Mouse (Mus musculus) heart, postnatal 10 days (tissue): ENCODE results near the gene Epb42. TPM values are rescaled to one million over a fixed set of nuclear protein-coding genes. Genes with fewer than 3 reads are reported as not detected.
A peak's percentile ranks its signal among the peaks of the same experiment; 100 is the strongest.
"Not testable (repeated sequence)": the region's sequence is repeated elsewhere in the genome, so short reads cannot be mapped to it uniquely, and the experiment has no call there.

Source experiments
- DNase-seq, 2 experiments: peaks; one replicate each; pipeline ENCODE4 v3.0.0; 2021
- intact Hi-C: fragments of 180-260 bp; cut with DNase I; formaldehyde crosslinking; loops from one replicate; pipeline ENCODE4 v1.15.1; 2025
- total RNA-seq, 2 experiments: library from RNA; stranded (reverse); gene quantifications; 2 replicates each; pipeline ENCODE4 v1.2.3; 2021

Epb42 gene
- total RNA-seq, 2 experiments from 2014 or later, result 0.47 to 0.93 TPM

- DNase-seq, result no peak
- intact Hi-C loops, result loop anchor here (5.0 kb wide), 1 partner anchor 36 kb away; the partner anchor contains the start of gene Ubr1
These were observed 28.2 kb downstream of the Epb42 start for GRCm38 (mm10) chr2:121008664-121009007.

GRCm38 (mm10) chr2:121007925-121008663, 28.8 kb downstream of the Epb42 start, which contains the start of gene Ccndbp1:
Gene Ccndbp1, plus strand, starts transcription at chr2:121008403.
- intact Hi-C loops, result loop anchor here (5.0 kb wide), 1 partner anchor 36 kb away; the partner anchor contains the start of gene Ubr1
- peak; percentile 93 to 94 for DNase-seq

- DNase-seq, result no peak
- intact Hi-C loops, result loop anchor here (5.0 kb wide), 1 partner anchor 35 kb away; the partner anchor contains the start of gene Ubr1
These were observed 29.9 kb downstream of the Epb42 start for GRCm38 (mm10) chr2:121006986-121007385.

GRCm38 (mm10) chr2:121004018-121004811, 32.7 kb downstream of the Epb42 start:
- intact Hi-C loops, result no loop called here

GRCm38 (mm10) chr2:121003586-121003985, 33.3 kb downstream of the Epb42 start:
- intact Hi-C loops, result no loop called here
- no peak for DNase-seq

More at GRCm38 (mm10) chr2:121004018-121004811, 32.7 kb downstream of the Epb42 start:
- no peak for DNase-seq

GRCm38 (mm10) chr2:120998863-120999262, 38.0 kb downstream of the Epb42 start:
- DNase-seq, result no peak
- intact Hi-C loops, result no loop called here

GRCm38 (mm10) chr2:120996607-120997006, 40.3 kb downstream of the Epb42 start:
- DNase-seq, intact Hi-C loops: not testable (repeated sequence)

GRCm38 (mm10) chr2:120991196-120991595, 45.7 kb downstream of the Epb42 start:
- intact Hi-C loops, result no loop called here
- no peak for DNase-seq

- intact Hi-C loops, result no loop called here
- DNase-seq, result no peak
These were observed 51.6 kb downstream of the Epb42 start for GRCm38 (mm10) chr2:120985241-120985640.

- DNase-seq, result no peak
- intact Hi-C loops, result no loop called here
These were observed 53.3 kb downstream of the Epb42 start for GRCm38 (mm10) chr2:120983611-120984010.

- intact Hi-C loops, result no loop called here
- DNase-seq, result no peak
These were observed 56.0 kb downstream of the Epb42 start for GRCm38 (mm10) chr2:120980861-120981260.

- no peak for DNase-seq
- intact Hi-C loops, result loop anchor here (5.0 kb wide), 1 partner anchor 122 kb away; no protein-coding TSS in a partner anchor
These were observed 57.1 kb downstream of the Epb42 start for GRCm38 (mm10) chr2:120979819-120980218.

- intact Hi-C loops, result loop anchor here (5.0 kb wide), 1 partner anchor 124 kb away; no protein-coding TSS in a partner anchor
These were observed 58.2 kb downstream of the Epb42 start for GRCm38 (mm10) chr2:120978693-120979037.

GRCm38 (mm10) chr2:120977926-120978692, 58.8 kb downstream of the Epb42 start:
- intact Hi-C loops, result loop anchor here (5.0 kb wide), 1 partner anchor 124 kb away; no protein-coding TSS in a partner anchor
- no peak for DNase-seq

More at GRCm38 (mm10) chr2:120978693-120979037, 58.2 kb downstream of the Epb42 start:
- no peak for DNase-seq

GRCm38 (mm10) chr2:120976990-120977925, 59.6 kb downstream of the Epb42 start, which contains the start of gene Tmem62:
Gene Tmem62, plus strand, starts transcription at chr2:120977017.
- peak; percentile 74 to 77 for DNase-seq
- intact Hi-C loops, result loop anchor here (5.0 kb wide), 1 partner anchor 125 kb away; no protein-coding TSS in a partner anchor

GRCm38 (mm10) chr2:120976308-120976707, 60.6 kb downstream of the Epb42 start:
- DNase-seq, result peak in 1 of 2 experiments; percentile 30

GRCm38 (mm10) chr2:120972964-120973363, 63.9 kb downstream of the Epb42 start:
- no peak for DNase-seq
- intact Hi-C loops, result loop anchor here (5.0 kb wide), 1 partner anchor 34 kb away; the partner anchor contains the start of gene Ccndbp1

More at GRCm38 (mm10) chr2:120976308-120976707, 60.6 kb downstream of the Epb42 start:
- intact Hi-C loops, result loop anchor here (5.0 kb wide), 1 partner anchor 126 kb away; no protein-coding TSS in a partner anchor

GRCm38 (mm10) chr2:120972257-120972656, 64.6 kb downstream of the Epb42 start:
- intact Hi-C loops, result loop anchor here (5.0 kb wide), 1 partner anchor 35 kb away; the partner anchor contains the start of gene Ccndbp1
- not testable (repeated sequence) for DNase-seq

- intact Hi-C loops, result loop anchor here (5.0 kb wide), 1 partner anchor 36 kb away; the partner anchor contains the start of gene Ccndbp1
These were observed 65.1 kb downstream of the Epb42 start for GRCm38 (mm10) chr2:120971766-120972165.

More at GRCm38 (mm10) chr2:120971766-120972165, 65.1 kb downstream of the Epb42 start:
- no peak for DNase-seq
